Mouse (Mus musculus): ENCODE measurements around the gene Phf7.

The Phf7 gene

DNA sequence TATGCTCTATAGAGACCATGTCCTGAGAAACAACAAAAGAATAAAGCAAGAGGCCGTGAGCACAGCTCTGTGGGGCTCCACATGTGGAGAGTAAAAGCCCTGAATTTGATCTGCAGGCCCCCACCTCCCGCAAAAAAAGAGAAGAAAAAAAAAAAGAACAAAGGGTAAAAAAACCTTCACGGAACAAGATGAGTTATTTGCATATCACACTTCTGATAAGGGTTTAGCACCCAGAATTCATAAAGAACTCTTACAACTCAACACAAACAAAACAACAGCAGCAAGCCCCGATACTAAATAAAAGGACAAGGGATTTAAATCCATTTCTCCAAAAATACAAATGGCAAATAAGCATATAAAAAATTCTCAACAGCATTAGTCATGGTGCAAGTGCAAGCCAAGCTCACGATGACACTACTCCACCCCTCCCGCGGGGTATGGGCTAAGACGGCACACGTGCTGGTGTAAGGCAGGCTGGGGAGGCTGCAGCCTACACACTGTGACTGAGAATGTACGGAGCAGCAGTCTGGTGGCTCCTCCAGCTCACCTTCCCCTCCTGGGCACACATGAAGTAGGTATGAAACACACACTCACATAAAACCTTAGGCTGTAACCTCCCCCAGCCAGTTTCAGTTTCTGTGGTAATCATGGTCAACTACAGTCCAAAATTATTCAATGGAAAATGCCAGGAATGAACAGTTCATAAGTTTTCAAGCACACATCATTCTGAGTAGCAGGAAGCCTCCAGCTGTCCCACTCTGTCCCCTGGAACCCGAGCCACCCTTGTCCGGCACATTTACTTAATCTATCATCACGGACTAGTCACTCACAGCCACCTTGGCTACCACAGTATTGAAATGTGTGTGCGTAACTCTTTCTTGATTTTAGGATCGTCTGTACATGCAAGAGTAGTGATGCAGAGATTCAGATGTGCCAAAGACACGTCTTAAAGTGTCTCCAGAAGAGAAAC lies 53.3 kb downstream of the Phf7 start:
- DNase-seq (ENCODE audit: low spot score) = no peak

DNA sequence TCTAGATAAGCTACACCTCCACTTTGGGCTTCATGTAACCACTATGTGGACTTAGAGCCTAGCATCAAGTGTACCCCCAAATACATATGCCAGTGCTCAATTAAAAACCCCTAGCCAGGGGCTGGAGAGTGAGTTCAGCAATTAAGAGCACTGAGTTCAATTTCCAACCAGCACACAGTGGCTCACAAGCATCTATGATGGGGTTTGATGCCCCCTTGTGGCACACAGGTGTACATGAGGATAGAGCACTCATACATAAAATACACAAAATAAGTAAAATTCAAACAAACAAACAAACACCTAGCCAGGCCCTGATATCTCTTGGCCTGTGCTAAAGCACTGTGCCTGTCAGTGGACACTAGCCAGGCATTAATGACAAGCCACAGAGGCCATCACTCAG lies 55.1 kb downstream of the Phf7 start:
- DNase-seq (ENCODE audit: low spot score) = no peak

DNA sequence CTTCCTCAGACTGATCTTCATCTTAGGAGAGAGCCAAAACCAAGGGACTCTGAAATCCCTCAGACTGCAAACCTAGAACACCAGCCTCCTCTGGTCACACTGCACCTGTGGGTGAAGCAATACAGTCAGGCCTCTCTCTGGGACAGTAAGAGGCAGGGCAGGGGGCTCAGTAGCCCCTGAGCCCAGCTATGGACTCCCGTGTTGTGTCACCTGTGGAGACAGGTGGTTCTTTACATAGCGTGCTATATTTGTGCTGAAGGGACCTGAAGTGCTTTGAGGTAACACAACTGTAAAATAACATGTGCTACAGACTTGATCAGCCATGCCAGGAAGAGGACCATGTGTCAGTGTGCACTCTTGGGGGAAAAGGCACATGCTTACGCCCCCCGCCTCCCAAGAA lies 55.6 kb downstream of the Phf7 start:
- DNase-seq (ENCODE audit: low spot score) = no peak

DNA sequence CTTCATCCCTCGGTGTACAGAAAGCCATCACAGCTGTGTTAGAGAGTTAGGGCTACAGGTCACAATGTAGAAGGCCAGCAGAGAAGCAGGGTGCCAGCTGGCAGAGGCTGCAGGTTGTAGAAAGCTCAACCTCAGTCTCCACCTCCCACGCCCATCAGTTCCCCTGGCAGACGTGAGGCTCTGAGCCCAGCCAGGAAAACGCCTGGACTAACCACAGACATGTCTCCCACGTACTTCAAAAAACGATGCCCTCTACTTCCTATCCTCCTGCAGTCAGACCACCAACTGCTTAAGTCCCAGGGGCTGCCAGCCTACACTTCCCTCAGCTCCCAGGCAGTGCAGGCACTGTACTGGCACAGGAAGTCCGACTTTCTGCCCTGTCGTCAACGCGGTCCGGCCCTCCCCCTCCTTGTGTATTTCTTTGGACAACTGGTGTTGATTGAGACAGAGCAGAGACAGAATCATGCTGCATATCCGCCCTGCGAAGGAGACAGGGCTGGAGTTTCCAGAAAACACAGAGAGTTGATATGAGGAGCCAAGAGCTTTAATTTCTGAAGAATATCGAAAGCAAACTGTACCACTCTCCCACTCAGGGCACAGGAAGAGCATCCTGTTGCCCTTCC lies 56.1 kb downstream of the Phf7 start:
- DNase-seq (ENCODE audit: low spot score) = no peak

DNA sequence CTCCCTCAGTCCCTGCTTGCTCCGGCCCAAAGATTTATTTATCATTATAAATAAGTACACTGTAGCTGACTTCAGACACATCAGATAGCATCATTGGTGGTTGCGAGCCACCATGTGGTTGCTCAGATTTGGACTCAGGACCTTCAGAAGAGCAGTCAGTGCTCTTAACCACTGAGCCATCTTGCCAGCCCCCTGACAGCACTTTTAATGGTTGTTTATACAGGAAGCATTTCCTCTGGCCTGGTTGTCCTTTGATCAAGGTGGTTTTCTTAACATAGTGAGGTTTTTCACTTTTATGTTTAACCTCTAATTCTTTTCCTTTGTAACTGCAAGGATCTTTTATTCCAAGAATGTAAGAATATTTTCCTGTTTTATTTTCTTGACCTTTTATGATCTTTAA lies 56.7 kb downstream of the Phf7 start:
- no peak for DNase-seq (ENCODE audit: low spot score)

DNA sequence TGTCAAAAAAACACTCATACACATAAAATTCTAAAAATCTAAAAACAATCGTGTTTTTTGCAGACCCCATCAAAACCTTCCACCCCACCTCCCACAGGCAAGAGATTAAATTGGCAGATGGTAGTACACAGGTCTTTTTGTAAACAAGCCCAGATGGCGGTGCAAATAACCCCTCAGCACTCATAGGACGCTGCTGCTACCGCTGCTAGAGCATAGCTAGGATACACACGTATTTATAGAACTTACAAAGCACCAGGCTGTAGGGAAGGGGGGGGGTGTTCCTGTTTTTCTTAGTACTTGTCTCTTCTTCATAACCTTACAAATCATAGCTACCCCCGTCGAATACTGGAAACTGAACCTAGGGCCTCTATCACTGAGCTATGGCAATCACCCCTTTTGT lies 57.3 kb downstream of the Phf7 start:
- DNase-seq (ENCODE audit: low spot score) = no peak

DNA sequence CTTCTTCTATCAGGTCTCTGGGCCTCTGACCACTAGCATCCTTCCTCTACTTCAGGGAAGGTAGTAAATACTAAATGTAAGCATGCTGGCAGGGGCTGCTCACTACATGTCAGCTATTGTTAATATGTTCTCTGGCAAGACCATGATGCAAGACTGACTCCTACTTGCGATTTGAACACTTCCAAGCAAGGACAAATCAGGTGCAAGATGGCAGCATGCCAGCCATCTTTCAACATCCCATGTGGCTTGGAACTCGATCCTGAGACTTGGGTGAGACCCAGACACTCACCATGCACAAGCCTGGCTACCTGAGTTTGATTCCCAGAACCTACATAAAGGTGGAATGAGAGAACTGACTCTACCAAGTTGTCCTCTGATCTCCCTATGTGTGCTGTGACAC lies 59.2 kb downstream of the Phf7 start:
- no peak for DNase-seq (ENCODE audit: low spot score)

DNA sequence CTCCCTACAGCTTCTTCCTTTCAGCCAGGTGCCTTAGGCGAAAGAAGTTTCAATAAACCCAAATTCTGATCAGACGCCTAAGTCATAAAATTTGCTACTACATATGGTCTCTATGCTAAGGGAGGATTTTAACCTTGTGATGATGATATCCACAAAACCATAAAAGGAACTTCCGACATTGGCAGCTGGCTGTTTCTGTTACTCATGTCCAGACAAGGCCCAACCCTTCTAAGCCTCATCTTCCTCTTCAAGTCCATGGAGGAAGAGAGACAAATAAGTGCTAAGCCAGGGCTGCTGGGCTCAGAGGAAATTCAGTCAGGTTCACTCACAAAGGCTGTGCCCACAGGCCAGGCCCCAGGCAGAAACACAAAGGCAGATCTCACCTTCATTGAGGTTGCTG lies 61.8 kb downstream of the Phf7 start:
- no peak for DNase-seq (ENCODE audit: low spot score)

DNA sequence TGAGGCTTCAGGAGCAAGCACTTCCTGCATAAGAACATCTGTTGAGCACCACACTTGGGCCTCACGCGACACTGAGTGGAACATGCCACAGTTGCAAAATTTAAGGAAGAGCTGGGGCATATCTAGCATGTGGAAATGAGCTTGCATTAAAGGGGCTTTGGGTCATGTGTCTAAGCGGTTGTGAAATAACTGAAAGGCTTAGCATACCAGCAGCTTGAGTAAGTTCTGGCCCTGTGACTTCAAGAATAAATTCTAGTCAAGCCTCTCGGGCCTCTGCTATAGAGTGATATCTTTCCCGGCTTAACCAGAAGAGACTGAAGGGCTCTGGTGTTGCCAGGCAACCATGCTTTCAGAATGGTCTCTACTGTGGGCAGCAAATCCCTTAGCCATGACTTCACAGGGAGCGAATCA lies 62.3 kb downstream of the Phf7 start:
- no peak for DNase-seq (ENCODE audit: low spot score)
